Mouse (Mus musculus): ENCODE data around the gene Adad1. TPM values are rescaled to one million over a fixed set of nuclear protein-coding genes. Genes with fewer than 3 reads are reported as not detected.

The Adad1 gene
- polyA plus RNA-seq, 1 experiment: not detected

GRCm38 (mm10) chr3:37158246-37158645, 94.9 kb downstream of the Adad1 start:
- Histone ChIP-seq H3K27me3 (ENCODE audit: control insufficient read depth, insufficient read depth, low read length) (no peaks in the 10 kb centered on the region), H3K36me3 (ENCODE audit: control insufficient read depth, insufficient read depth, low read length) (no peaks in the 10 kb centered on the region), H3K27ac (ENCODE audit: insufficient read depth, low read depth, low read length) (no peak overlapping the region), H3K4me1 (ENCODE audit: control insufficient read depth, insufficient read depth, insufficient read length, low read length) (peaks cover 2% of the 10 kb centered on the region), H3K4me3 (ENCODE audit: low read depth, low read length) (no peak overlapping the region)
- TF ChIP-seq CTCF (IDR thresholded peaks at IDR 0.05; ENCODE audit: extremely low read depth, insufficient read length, insufficient replicate concordance, low read depth, low read length) (no peak), POLR2A (IDR thresholded peaks at IDR 0.05; ENCODE audit: low read depth, low read length) (no peak)
- 15% methylated on average over 3 of the region's 3 CpGs for WGBS

- WGBS: 89% methylated on average over 4 of the region's 4 CpGs
- no peak for TF ChIP-seq CTCF (IDR thresholded peaks at IDR 0.05; ENCODE audit: extremely low read depth, insufficient read length, insufficient replicate concordance, low read depth, low read length)
- TF ChIP-seq POLR2A (IDR thresholded peaks at IDR 0.05; ENCODE audit: low read depth, low read length): no peak
These were observed 97.8 kb downstream of the Adad1 start for GRCm38 (mm10) chr3:37161096-37161495.

GRCm38 (mm10) chr3:37169283-37169682, 106.0 kb downstream of the Adad1 start:
- H3K27ac ChIP-seq (ENCODE audit: insufficient read depth, low read depth, low read length): no peak overlapping the region
- 89% methylated on average over 2 of the region's 2 CpGs for WGBS
- H3K27me3 ChIP-seq (ENCODE audit: control insufficient read depth, insufficient read depth, low read length): no peaks in the 10 kb centered on the region
- H3K4me1 ChIP-seq (ENCODE audit: control insufficient read depth, insufficient read depth, insufficient read length, low read length): no peaks in the 10 kb centered on the region
- no peak for TF ChIP-seq CTCF (IDR thresholded peaks at IDR 0.05; ENCODE audit: extremely low read depth, insufficient read length, insufficient replicate concordance, low read depth, low read length)
- TF ChIP-seq POLR2A (IDR thresholded peaks at IDR 0.05; ENCODE audit: low read depth, low read length): no peak
- H3K36me3 ChIP-seq (ENCODE audit: control insufficient read depth, insufficient read depth, low read length): no peaks in the 10 kb centered on the region
- no peak overlapping the region for H3K4me3 ChIP-seq (ENCODE audit: low read depth, low read length)

More at GRCm38 (mm10) chr3:37161096-37161495, 97.8 kb downstream of the Adad1 start:
- no peak overlapping the region for H3K4me3 ChIP-seq (ENCODE audit: low read depth, low read length)
- peaks cover 2% of the 10 kb centered on the region for H3K4me1 ChIP-seq (ENCODE audit: control insufficient read depth, insufficient read depth, insufficient read length, low read length)
- H3K36me3 ChIP-seq (ENCODE audit: control insufficient read depth, insufficient read depth, low read length): no peaks in the 10 kb centered on the region
- no peak overlapping the region for H3K27ac ChIP-seq (ENCODE audit: insufficient read depth, low read depth, low read length)
- no peaks in the 10 kb centered on the region for H3K27me3 ChIP-seq (ENCODE audit: control insufficient read depth, insufficient read depth, low read length)

Other genes with a start within 250 kb of the Adad1 start
- gene 4932438A13Rik, start 200.4 kb upstream of the Adad1 start, polyA plus RNA-seq (2012; rRNA removed): 5.4 and 13.3 TPM in 2 replicates
- gene Il2, start 62.4 kb downstream of the Adad1 start, polyA plus RNA-seq (2012; rRNA removed): 0.10 TPM in 1 of 2 replicates, not detected in the other
- not detected in 2 replicates for gene Il21, start 169.1 kb downstream of the Adad1 start, polyA plus RNA-seq (2012; rRNA removed)
- 0.11 and 0.14 TPM in 2 replicates for gene Bbs12, start 249.0 kb downstream of the Adad1 start, polyA plus RNA-seq (2012; rRNA removed)
- gene Cetn4, start 249.2 kb downstream of the Adad1 start, polyA plus RNA-seq (2012; rRNA removed): not detected in 2 replicates

All from small intestine, adult 2 months (tissue).